Mouse (Mus musculus) urinary bladder, postnatal 14 days (tissue): ENCODE measurements at regions not wholly inside any gene's neighbourhood (a gene's known extent, or its start where the extent isn't known, plus 50 kb on each side); places are given as distances from the start of the nearest gene placed in this dataset.
"Not testable (repeated sequence)": the region's sequence is repeated elsewhere in the genome, so short reads cannot be mapped to it uniquely, and the experiment has no call there.

Experiments used
- DNase-seq: peaks from one replicate; pipeline ENCODE4 v3.0.0; 2021; ENCODE audit warnings: low spot score

DNA sequence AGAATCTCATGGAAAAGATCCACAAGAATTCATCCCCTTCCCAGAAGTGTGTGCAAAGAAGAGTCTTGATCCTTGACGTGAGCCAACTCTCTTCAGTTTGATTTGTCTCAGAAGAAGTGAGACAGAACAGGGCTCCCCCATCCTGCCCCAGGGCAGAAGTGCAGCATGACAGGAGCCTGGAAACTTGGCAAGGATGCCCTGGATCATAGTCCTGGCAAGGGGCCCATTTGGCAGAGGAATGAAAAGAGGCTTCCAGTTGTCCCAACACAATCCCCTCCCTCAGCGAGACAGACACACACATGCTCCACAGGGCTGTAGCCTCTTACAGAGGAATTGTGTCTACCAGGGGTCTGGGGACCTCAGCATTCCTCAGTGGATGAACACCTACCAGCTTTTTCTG is 102.7 kb downstream of the Ptpn20 start:
- peak; percentile 45 for DNase-seq

DNA sequence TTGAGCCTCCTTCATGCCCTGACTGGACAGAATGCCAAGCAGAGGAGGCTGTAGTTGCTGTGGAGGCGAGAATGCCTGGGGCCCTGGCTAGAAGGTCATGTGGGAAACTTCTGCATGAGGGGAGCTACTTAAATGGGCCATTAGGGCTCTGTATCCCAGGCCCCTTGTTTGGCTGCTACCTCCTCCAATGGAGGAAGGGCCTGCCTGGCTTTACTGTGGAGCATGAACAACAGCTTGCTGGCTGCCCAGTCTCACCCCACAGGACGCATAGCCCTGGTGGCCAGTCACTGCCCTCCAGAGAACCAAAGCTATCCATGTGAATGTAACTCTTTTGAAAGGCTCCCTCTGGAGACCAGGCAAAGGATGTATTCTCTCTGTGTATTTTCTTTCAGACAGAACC is 105.2 kb downstream of the Ptpn20 start:
- no peak for DNase-seq

DNA sequence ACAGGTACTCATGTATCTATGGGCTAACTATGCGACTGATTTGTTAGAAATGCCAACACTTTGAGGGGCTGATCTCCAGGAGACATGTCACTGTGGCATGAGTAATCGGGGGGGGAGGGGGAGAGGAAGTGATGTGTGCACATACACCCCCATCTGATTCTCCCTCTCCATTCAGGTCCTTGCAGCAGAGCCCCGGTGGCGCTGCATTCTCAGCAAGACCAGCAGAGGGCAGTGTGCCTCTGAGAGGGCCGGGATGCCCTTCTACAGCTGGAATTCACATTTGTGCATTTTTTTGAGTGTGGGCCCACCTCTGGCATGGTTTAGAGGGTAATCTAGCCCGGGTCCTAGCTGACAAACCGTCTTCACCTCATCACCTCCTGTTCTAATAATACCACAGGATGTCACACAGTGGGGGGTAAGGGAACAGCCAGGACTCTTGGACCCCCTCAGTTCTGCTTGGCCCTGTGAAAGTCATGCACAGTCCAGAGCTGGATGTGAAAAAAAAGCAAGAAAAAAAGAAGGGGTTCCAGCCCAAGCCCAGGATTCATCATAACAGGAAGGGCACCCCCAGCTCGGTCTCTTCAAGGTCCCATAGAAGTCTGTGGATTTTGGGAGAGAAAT is 106.5 kb downstream of the Ptpn20 start:
- DNase-seq: peak; percentile 76

DNA sequence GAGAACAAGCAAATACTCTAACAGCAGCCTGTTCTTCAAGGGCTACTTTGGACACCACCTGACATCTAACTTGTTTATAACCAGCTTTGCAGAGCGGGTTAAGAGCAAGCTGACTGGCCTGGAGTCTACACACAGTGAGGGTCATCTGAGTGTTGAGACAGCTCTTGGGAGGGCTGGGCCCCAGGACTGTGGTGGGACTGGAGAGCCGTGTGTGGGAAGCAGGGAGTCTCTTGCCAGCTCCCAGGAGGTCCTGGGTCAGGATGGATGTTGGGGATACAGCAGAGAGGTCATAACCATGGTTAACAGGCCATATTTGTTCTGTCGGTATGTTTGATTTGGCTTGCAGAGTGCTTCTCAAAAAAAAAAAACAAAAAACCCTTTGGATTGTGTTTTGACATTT is 107.8 kb downstream of the Ptpn20 start:
- no peak for DNase-seq

GRCm38 (mm10) chr14:33699777-33700438 is 110.9 kb downstream of the Ptpn20 start:
- DNase-seq: no peak

DNA sequence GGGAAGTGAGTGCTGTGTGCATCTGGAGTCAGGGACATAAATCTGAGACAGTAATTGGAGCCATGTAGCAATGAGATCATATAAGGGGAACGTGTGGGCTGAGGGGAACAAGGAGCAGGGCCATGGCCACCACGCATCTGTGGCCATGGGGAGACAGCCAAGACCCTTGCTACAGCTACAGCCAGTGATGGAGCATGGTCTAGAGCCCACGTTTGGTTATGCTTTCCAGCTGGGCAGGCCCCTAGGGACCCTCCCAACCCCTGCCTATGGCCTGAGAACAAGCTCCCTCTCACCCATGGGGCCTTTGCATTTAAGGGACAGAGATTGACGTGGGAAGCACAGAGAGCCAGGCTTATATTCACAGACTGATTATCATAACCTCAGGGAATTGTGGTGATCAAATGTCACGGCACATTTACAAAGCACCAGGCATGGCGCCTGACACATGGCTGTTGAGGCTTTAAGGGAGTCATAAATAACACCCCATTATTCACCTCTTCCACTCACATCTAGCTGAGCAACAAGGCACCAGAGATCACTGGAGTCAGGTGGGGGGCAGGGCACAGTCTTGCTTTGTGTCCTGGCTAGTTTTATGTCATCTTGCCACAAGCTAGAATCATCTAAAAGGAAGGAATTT is 118.8 kb downstream of the Ptpn20 start:
- DNase-seq: no peak

DNA sequence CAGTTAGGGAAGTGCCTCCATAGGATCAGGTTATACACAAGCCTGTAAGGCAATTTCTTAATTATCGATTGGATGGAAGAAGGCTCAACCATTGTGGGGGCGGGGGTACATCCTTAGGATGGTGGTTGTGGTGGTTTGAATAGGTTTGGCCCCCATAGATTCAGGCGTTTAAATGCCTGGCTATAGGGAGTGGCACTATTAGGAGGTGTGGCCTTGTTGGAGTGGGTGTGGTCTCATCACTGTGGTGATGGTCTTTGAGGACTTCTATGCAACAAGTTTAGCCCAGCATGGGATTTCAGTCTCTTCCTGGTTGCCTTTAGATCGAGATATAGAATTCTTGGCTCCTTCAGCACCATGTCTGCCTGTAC is 119.3 kb downstream of the Ptpn20 start:
- no peak for DNase-seq

DNA sequence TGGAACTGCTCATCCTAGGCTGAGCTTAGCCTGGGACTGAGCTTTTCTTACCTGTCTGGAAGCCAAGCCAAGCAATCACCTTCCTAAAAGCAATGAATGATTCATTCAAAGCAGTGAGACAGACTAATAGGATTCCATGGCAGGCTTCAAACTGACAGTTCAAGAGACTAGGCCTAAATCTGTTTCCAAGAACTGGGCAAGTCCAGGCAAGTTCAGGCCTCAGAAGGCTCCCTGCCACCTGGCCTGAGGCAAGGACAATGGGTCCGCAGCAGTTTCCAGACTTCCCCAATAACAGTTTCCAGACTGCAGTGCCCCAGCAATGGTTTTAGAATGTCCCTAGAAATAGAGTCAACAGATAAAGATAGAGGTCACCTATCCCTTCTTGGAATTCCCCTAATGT is 123.5 kb downstream of the Ptpn20 start:
- no peak for DNase-seq

- DNase-seq: no peak
Measured at GRCm38 (mm10) chr14:33719651-33720050, 130.6 kb downstream of the Ptpn20 start.

DNA sequence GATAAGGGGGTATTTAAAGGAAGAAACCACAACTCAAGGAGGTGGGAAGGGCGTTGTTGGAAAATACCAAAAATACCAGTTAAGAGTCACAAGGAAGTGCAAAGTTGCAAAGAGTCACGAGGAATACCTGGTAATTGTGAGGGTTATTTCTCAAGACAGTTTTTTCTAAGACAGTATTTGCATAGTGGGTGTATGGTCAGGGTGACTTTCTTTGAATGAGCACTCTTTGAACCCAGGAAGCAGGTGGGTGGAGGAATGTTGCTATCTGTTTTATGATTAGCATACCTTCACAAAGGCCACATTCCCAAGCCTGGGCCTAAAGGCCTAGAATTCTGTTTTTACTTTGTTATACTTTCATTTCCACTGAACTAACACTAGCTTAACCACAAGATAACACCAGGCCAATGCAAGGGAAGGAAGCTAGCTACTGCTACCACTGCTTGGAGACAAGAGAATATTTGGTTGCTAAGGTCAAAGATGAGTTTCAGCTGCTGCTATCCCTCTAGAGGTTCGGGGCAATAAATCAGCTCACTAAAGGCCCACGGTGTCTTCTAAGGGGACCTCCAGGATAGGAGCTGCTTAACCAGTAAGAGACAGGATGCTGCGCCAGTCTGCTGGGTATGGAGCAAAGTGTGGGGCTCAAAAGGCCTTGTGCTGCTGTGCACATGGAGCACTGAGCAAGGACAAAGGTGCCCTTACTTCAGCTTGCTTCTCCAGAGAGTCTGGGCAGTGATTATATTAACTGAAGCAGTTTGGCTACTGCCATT is 133.6 kb downstream of the Ptpn20 start:
- not testable (repeated sequence) for DNase-seq

DNA sequence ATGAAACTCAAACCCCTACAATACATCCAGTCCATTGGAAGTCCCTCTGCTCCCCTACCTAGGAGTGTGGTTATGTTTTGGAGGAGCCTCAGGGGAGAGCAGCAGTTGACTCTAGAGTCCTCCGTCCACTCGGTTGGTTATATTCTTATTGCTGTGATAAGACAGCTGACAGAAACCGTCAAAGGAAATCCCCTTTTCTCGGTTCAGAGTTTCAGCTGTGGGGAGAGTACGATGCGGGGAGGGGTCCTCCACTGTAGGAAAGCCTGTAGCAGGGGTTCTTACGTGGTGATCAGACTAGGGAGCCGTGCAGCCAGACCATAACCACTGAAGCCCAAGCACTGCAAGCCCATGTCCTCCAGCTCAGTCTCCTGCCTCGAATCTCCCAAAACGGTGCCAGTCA is 137.5 kb downstream of the Ptpn20 start:
- no peak for DNase-seq

DNA sequence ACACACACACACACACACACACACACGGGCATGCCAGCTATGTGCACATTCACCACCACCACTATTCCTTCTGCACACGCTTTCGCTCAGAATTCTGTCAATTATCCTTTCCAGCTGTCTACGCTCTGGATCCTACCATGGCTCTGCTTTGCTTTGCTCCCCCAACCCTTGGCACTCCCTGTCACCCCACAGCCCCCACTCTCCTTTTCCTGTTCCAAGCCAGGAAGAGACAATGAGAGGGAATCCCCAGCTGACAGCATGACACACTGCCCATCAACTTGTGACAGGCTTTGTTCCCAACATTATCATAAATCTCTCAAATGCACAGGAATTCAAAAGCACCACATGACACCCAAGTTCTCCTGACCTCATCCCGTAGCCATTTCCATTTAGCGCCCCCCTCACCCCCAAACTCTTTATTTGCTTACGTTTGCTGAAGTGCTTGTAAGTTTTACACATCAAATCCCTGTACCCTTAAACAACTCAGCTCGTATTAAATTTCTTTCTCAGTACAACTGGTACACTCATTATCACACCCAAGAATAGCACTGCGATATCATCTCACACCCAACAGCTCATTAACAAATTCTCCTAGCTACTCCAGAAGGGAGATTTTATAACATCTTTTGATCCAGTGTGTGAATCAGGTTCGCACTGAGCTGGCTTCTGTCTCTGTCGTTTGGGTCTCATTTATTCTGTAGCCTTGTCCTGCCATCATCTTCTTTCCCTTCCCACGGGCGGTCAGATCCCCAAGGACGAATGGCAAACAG is 140.3 kb downstream of the Ptpn20 start:
- no peak for DNase-seq

DNA sequence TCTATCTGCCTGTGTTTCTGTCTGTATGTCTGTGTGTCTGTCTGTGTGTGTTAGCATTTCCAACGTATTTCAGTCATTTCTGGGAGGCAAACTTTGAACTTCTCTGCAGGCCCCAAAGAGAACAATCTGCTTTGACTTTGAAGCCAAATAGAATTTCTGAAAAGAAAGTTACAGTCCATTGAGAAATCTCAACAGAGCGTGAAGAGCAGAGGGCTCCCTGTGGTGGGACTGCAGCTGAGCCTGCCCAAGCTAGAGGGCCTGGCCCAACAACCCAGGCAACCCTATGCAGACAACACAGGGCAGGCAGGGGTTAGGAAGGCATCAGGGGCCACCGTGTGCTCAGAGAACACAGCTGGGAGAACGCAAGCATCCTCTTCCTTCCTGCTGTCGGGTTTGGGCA is 143.7 kb downstream of the Ptpn20 start:
- DNase-seq: no peak

DNA sequence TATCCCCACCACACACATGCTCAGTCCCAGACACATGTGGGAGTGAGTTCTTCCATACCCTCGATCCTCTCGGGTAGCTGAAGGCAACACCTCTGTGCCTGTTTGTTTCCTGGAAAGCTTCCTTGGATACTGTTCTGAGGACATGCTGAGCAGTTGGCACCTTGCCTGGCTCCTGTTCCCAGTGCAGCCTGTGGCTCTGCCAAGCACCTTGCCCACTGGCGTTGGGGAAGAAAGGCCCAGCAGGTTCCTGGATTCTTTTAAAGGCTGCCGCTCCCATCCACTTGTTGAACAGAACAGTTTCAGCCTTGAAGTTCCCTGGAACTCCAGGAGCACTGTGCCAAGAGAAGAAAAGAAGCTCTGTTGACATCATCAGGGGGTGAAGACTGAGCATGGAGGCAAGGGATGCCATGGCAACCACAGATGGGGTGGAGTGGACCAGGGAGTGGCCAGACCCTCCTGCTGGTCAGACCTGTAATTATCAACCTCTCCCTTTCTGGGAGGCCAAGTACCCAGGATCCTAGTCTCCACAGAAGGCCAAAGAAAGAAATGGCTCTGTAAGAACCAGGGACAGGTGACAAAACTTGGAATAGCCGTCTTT is 145.5 kb downstream of the Ptpn20 start:
- DNase-seq: peak; percentile 43

DNA sequence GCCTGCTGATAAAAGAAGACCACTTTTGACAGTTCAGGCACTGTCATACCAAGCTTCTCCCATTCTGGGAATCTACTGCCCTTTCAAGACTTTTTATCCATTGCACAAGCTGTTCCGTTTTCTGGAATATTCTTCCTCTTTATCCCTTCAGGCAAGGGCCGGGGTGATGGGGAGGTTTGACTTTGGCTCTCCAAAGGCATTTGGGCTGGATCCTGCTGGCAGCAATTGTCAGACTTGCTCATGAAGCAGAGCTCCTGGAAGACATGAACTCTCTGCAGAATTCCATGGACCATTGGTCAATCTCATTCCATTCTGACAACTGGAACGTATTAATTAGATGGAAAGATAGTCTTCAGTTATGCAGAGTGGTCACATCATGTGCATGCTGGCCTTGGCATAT is 146.6 kb downstream of the Ptpn20 start:
- peak; percentile 51 for DNase-seq

DNA sequence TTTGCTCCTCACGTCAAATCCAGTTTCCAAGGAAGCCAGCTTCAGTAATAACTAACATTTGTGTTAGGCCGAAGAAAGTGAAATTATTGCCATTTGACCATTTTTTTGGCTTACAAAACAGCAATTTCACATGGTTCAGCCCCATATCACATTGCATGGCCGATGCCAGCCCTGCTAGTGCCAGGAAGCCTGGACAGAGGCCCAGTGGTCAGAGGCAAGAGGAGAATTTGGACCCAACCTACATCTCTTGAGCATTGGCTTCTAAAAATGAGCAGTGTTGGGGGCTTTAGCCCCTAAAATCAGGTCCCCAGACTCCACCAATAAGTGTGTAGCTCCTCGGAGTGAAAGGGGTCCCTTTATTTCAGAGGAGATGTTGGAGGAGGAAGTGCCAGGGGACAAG is 157.2 kb downstream of the Ptpn20 start:
- DNase-seq: no peak

- DNase-seq: no peak
Measured at GRCm38 (mm10) chr14:33759656-33760055, 163.7 kb upstream of the Gdf10 start.

DNA sequence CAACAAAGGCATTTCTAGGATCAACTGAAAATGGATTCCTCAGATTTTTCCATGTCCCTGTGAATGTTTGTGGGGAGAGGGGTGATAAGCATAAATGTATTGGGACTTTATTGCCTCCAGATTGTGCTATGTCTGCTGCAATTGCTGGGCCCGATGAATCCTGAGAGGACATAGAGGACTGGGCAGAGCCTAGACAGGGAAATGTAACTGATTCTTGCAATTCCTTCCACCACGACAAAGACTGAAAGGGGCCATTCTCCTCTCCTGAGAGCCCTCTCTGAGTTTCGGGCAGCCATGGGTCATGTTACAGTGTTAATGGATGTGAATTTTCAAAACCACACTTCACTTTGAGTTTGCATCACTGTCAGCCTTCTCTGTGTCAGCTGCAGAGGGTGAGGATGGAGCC is 159.7 kb upstream of the Gdf10 start:
- DNase-seq: no peak

DNA sequence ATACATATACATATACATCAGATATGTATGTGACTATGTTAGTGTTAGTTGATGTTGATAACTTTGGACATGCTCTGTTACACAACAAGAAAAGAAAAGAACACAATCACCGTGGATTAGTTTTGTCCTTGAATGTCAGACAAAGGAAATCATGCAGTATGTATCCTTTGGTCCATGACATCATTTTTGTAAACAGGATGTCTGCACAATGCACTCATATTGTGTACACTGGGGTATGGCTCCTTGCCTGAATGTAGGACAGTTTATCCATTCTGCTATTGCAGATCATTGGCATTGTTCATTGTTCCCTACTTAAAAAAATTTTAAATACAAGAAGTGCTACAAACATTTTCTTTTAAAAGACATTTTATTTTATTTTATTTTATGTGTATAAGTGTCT is 157.6 kb upstream of the Gdf10 start:
- no peak for DNase-seq

GRCm38 (mm10) chr14:33772374-33772773 is 151.0 kb upstream of the Gdf10 start:
- no peak for DNase-seq

- DNase-seq: no peak
Measured at GRCm38 (mm10) chr14:33789556-33789955, 133.8 kb upstream of the Gdf10 start.

DNA sequence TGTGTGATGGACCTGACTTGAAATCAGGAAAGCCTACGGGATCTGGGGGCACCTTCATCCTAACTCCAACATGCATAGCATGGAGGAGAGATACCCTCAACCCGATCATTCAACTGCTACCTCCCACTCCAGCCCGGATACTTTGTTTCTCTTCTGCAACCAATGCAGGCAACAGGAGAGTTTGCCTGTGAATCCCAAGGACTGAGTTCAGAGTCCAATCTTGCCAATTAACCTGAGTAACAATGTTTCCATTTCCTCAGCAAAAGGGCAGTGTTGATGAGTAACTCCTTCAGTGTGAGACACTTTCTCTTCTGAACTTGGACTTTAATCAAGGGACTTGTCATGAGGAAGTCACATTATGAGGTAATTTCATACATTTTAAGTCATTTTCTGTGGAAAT is 129.1 kb upstream of the Gdf10 start:
- no peak for DNase-seq
